Mouse (Mus musculus) heart, embryonic 14.5 days (tissue): Measurements from ENCODE around the gene Gm28374. TPM values are rescaled to one million over a fixed set of nuclear protein-coding genes. Genes with fewer than 3 reads are reported as not detected.

Experiments
- ATAC-seq: fragments of 200-750 bp; cut with Nextera tagmentation; 2 replicates; pipeline ENCODE4 v1.8.0; 2017; ENCODE audit warnings: low read depth, moderate TSS enrichment; ENCODE audit not compliant: insufficient number of reproducible peaks, insufficient read depth, low FRiP score
- H3K27ac ChIP-seq, 2 experiments: fragments of 200-500 bp in 1 of 2; fragments of 300-500 bp in 1 of 2; sonication (generic) in 1 of 2; replicated peaks in 1 of 2; 2 replicates each; pipeline ENCODE4 v1.5.1; 2012 to 2014; ENCODE audit warnings: low read depth in 2 of 2, low read length in 2 of 2, control low read depth in 1 of 2, mild to moderate bottlenecking in 1 of 2, mixed read lengths in 1 of 2; ENCODE audit not compliant: control insufficient read depth in 1 of 2, insufficient read depth in 1 of 2
- H3K27me3 ChIP-seq: fragments of 300-500 bp; sonication (generic); 2 replicates; pipeline ENCODE4 v1.6.1; 2014; ENCODE audit warnings: mild to moderate bottlenecking, low read length, control low read depth; ENCODE audit not compliant: control insufficient read depth, insufficient read depth
- H3K36me3 ChIP-seq: fragments of 300-500 bp; sonication (generic); 2 replicates; pipeline ENCODE4 v1.6.1; 2014; ENCODE audit warnings: mild to moderate bottlenecking, control low read depth, low read length, mixed read lengths; ENCODE audit not compliant: control insufficient read depth, insufficient read depth
- H3K4me1 ChIP-seq, 2 experiments: fragments of 200-500 bp in 1 of 2; fragments of 300-500 bp in 1 of 2; sonication (generic) in 1 of 2; 2 replicates each; pipeline ENCODE4 v1.6.1; 2012 to 2014; ENCODE audit warnings: low read length in 2 of 2, control low read depth in 1 of 2, mixed read lengths in 1 of 2; ENCODE audit not compliant: control insufficient read depth in 2 of 2, insufficient read depth in 2 of 2
- H3K4me2 ChIP-seq: fragments of 300-500 bp; sonication (generic); 2 replicates; pipeline ENCODE4 v1.6.1; 2014; ENCODE audit warnings: mild to moderate bottlenecking, low read length
- H3K4me3 ChIP-seq, 2 experiments: fragments of 200-500 bp in 1 of 2; fragments of 300-500 bp in 1 of 2; sonication (generic) in 1 of 2; 2 replicates each; pipeline ENCODE4 v1.5.1; 2012 to 2014; ENCODE audit warnings: low read length in 2 of 2, mild to moderate bottlenecking in 2 of 2, control low read depth in 1 of 2, low read depth in 1 of 2, moderate library complexity in 1 of 2; ENCODE audit not compliant: control insufficient read depth in 1 of 2, insufficient read depth in 1 of 2
- H3K9ac ChIP-seq: fragments of 300-500 bp; sonication (generic); 2 replicates; pipeline ENCODE4 v1.6.1; 2014; ENCODE audit warnings: mild to moderate bottlenecking, low read length
- H3K9me3 ChIP-seq: fragments of 300-500 bp; sonication (generic); 2 replicates; pipeline ENCODE4 v1.6.1; 2016; ENCODE audit warnings: low read length, control low read depth; ENCODE audit not compliant: control insufficient read depth
- WGBS: fragments of 180-500 bp; shearing (Covaris S2); extraction: QIAGEN DNeasy Blood & Tissue Kit; methylation state at CpG from one replicate; pipeline ENCODE4 v1.1.7; 2014; 5-methylcytosine and 5-hydroxymethylcytosine counted together
- polyA plus RNA-seq: library from polyadenylated mRNA; unstranded; fragments of >200 nt; fragmentation: Nextera tagmentation; extraction: Ambion mirVana; gene quantifications from 2 replicates; pipeline ENCODE4 v1.2.1, GENCODE M21; 2014

Gene Gm28374
- polyA plus RNA-seq, 1 experiment from 2014 or later = 0.47 TPM

GRCm38 (mm10) chr19:6042293-6042692, 39.8 kb downstream of the Gm28374 start:
- no peak for ATAC-seq
- Histone ChIP-seq H3K4me3 (no peak overlapping the region), H3K4me1 (peaks cover 2 to 9% of the 10 kb centered on the region in 2 experiments; a peak in 3 of 4 replicates), H3K4me2 (no peak overlapping the region), H3K27ac (no peak overlapping the region), H3K36me3 (no peaks in the 10 kb centered on the region), H3K9me3 (no peaks in the 10 kb centered on the region), H3K9ac (no peak overlapping the region), H3K27me3 (no peaks in the 10 kb centered on the region)
- 76% methylated on average over 9 of the region's 9 CpGs for WGBS

DNA sequence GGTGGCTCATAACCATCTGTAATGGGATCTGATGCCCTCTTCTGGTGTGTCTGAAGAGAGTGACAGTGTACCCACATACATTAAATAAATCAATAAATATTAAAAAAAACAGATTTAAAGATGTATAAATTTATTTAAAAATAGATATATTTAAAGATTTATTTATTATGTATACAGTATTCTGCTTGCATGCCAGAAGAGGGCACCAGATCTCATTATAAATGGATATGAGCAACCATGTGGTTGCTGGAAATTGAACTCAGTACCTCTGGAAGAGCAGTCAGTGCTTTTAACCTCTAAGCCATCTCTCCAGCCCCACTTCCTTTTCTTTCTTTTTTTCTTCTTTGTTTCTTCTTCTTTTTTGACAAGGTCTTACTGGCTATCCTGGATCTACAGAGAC, 42.1 kb downstream of the Gm28374 start:
- H3K4me3 ChIP-seq = no peak overlapping the region
- H3K9ac ChIP-seq = no peak overlapping the region
- no peaks in the 10 kb centered on the region for H3K9me3 ChIP-seq
- no peak overlapping the region for H3K4me2 ChIP-seq
- no peaks in the 10 kb centered on the region for H3K36me3 ChIP-seq
- H3K27me3 ChIP-seq = no peaks in the 10 kb centered on the region
- no peak overlapping the region for H3K27ac ChIP-seq
- ATAC-seq = no peak
- H3K4me1 ChIP-seq = peaks cover under 1% of the 10 kb centered on the region in 2 experiments; a peak in 1 of 4 replicates

DNA sequence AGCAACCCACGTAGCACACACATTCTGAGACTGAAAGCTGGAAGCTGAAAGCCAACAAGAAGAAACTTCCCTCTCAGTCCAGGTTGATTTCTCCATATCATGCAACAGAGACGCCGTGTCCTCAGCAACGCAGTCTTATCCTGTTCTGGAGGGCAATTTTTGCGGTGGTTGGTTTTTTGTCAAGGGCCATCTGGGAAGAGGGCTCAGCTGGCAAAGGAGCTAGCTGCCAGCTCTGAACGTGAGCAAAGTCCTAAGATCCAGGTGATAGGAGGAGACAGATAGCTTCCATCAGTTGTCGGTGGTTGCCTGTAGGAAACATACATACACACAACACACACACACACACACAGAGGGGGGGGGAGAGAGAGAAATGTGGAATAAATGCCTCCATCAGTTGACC, 43.7 kb downstream of the Gm28374 start:
- H3K4me2 ChIP-seq = no peak overlapping the region
- no peak overlapping the region for H3K9ac ChIP-seq
- H3K9me3 ChIP-seq = no peaks in the 10 kb centered on the region
- 71% methylated on average over 7 of the region's 7 CpGs for WGBS
- H3K36me3 ChIP-seq = no peaks in the 10 kb centered on the region
- H3K27ac ChIP-seq = no peak overlapping the region
- no peaks in the 10 kb centered on the region for H3K27me3 ChIP-seq
- no peak overlapping the region for H3K4me3 ChIP-seq
- no peak for ATAC-seq
- no peaks in the 10 kb centered on the region for H3K4me1 ChIP-seq

GRCm38 (mm10) chr19:6037695-6038094, 44.4 kb downstream of the Gm28374 start:
- no peak overlapping the region for H3K4me2 ChIP-seq
- H3K9ac ChIP-seq = no peak overlapping the region
- ATAC-seq = no peak
- H3K27me3 ChIP-seq = no peaks in the 10 kb centered on the region
- H3K36me3 ChIP-seq = no peaks in the 10 kb centered on the region
- H3K4me1 ChIP-seq = no peaks in the 10 kb centered on the region
- H3K9me3 ChIP-seq = no peaks in the 10 kb centered on the region
- no peak overlapping the region for H3K4me3 ChIP-seq
- H3K27ac ChIP-seq = no peak overlapping the region

DNA sequence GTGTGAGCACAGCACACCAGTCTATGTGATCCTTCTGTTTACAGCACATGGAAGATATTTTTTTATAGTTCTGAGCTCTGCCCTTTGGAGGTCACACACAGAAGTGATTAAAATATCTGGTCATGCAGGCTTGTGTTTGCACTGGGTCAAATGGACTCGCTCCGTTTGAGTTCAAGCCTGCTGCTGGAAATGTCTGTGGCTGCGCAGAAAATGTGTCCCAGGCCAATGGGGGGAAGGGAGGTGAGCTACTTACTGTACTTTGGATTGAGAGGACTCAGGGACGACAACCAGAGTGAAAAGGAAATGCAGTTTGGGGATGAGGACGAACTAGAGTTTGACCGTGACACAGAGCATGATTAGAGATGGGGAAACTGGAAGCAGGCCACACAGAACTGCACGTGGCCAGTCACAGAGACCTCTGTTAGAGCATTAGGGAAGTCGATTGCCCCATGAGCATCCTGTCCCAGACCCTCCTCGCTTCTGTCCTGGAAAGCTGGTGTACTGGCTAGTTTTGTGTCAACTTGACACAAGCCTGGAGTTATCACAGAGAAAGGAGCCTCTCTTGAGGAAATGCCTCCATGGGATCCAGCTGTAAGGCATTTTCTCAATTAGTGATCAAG, 46.0 kb downstream of the Gm28374 start:
- 60% methylated on average over 9 of the region's 9 CpGs for WGBS
- no peaks in the 10 kb centered on the region for H3K9me3 ChIP-seq
- no peak overlapping the region for H3K4me3 ChIP-seq
- no peak overlapping the region for H3K4me2 ChIP-seq
- no peaks in the 10 kb centered on the region for H3K27me3 ChIP-seq
- no peaks in the 10 kb centered on the region for H3K36me3 ChIP-seq
- no peak for ATAC-seq
- no peak overlapping the region for H3K9ac ChIP-seq
- no peaks in the 10 kb centered on the region for H3K4me1 ChIP-seq
- H3K27ac ChIP-seq = no peak overlapping the region

GRCm38 (mm10) chr19:6030520-6031280, 51.4 kb downstream of the Gm28374 start:
- H3K36me3 ChIP-seq = no peaks in the 10 kb centered on the region
- H3K4me2 ChIP-seq = no peak overlapping the region
- H3K27ac ChIP-seq = no peak overlapping the region
- H3K27me3 ChIP-seq = no peaks in the 10 kb centered on the region
- no peak for ATAC-seq
- no peak overlapping the region for H3K9ac ChIP-seq
- 69% methylated on average over 14 of the region's 14 CpGs for WGBS
- H3K4me3 ChIP-seq = no peak overlapping the region
- no peaks in the 10 kb centered on the region for H3K4me1 ChIP-seq
- no peaks in the 10 kb centered on the region for H3K9me3 ChIP-seq

- 71% methylated on average over 9 of the region's 9 CpGs for WGBS
- no peaks in the 10 kb centered on the region for H3K4me1 ChIP-seq
- H3K9ac ChIP-seq = no peak overlapping the region
- H3K36me3 ChIP-seq = no peaks in the 10 kb centered on the region
- no peak overlapping the region for H3K4me2 ChIP-seq
- no peak overlapping the region for H3K27ac ChIP-seq
- H3K9me3 ChIP-seq = no peaks in the 10 kb centered on the region
- H3K4me3 ChIP-seq = no peak overlapping the region
- no peaks in the 10 kb centered on the region for H3K27me3 ChIP-seq
- no peak for ATAC-seq
These were observed 52.6 kb downstream of the Gm28374 start for GRCm38 (mm10) chr19:6029426-6029825.

- Histone ChIP-seq H3K4me3 (no peak overlapping the region), H3K9ac (no peak overlapping the region), H3K27me3 (no peaks in the 10 kb centered on the region), H3K4me2 (no peak overlapping the region), H3K4me1 (no peaks in the 10 kb centered on the region), H3K27ac (no peak overlapping the region), H3K9me3 (no peaks in the 10 kb centered on the region), H3K36me3 (no peaks in the 10 kb centered on the region)
- WGBS = 76% methylated on average over 6 of the region's 6 CpGs
- ATAC-seq = no peak
These were observed 53.1 kb downstream of the Gm28374 start for GRCm38 (mm10) chr19:6028991-6029390.
